Mouse (Mus musculus): ENCODE results near the gene Smtnl2. TPM values are rescaled to one million over a fixed set of nuclear protein-coding genes. Genes with fewer than 3 reads are reported as not detected.

Smtnl2 gene
- polyA plus RNA-seq, 1 experiment from 2014 or later, result 25.1 TPM

GRCm38 (mm10) chr11:72409649-72410385, 1.7 kb downstream of the Smtnl2 start:
- Histone ChIP-seq H3K27ac (no peak overlapping the region), H3K36me3 (no peaks in the 10 kb centered on the region), H3K4me3 (peak overlapping the region; percentile 66; the same call in 1 of the 2 replicates), H3K4me2 (peak overlapping the region; percentile 99), H3K4me1 (peaks cover 33% of the 10 kb centered on the region), H3K27me3 (peaks cover 47% of the 10 kb centered on the region), H3K9me3 (no peaks in the 10 kb centered on the region), H3K9ac (no peak overlapping the region)
- ATAC-seq (ENCODE audit: insufficient number of reproducible peaks, insufficient read depth, low FRiP score, low TSS enrichment, low read depth), result no peak
- 73% methylated on average over 12 of the region's 12 CpGs for WGBS

DNA sequence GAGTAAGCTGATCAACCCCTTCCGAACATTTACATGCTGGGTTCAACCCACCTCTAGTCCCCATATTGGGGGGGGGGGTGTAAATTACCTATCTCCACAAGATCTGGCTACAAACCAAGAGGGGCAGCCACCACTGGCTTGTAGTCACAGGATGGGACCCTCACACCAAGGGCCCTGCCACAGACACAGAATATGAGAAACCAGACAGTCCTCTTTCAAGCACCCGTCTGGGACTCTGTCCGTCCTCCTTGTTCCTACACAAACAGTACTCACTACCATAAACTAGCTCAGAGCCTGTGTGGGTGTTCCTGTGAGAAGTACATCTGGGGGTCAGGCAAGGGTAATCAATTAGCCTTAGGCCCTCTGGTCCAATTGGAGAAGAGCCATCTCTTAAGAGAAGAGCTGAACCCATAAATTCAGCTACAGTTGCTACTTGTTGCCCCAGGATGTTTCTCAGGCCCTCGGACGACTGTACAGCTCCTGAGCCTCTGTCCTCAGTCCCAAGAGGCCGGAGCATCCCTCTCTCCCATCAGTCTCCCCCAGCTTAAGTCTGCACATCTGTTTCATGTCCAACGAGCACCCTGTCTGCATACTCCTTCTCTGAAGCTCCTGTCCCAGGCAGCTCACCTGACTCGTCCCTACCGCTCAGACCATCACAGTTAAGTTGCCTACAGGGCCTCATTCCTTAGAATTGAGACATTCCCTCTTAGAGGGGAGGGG, 2.9 kb downstream of the Smtnl2 start:
- Histone ChIP-seq H3K4me3 (0 out of 2 replicates have a peak overlapping the region, but pooled peaks have one; percentile 9), H3K36me3 (0 out of 2 replicates have a peak, but pooled peaks cover under 1% of the 10 kb centered on the region), H3K27ac (no peak overlapping the region), H3K9ac (no peak overlapping the region), H3K27me3 (peaks cover 42% of the 10 kb centered on the region), H3K4me1 (peaks cover 33% of the 10 kb centered on the region), H3K9me3 (no peaks in the 10 kb centered on the region), H3K4me2 (peak overlapping the region; percentile 99)
- no peak for ATAC-seq (ENCODE audit: insufficient number of reproducible peaks, insufficient read depth, low FRiP score, low TSS enrichment, low read depth)
- WGBS, result 50% methylated on average over 9 of the region's 9 CpGs

DNA sequence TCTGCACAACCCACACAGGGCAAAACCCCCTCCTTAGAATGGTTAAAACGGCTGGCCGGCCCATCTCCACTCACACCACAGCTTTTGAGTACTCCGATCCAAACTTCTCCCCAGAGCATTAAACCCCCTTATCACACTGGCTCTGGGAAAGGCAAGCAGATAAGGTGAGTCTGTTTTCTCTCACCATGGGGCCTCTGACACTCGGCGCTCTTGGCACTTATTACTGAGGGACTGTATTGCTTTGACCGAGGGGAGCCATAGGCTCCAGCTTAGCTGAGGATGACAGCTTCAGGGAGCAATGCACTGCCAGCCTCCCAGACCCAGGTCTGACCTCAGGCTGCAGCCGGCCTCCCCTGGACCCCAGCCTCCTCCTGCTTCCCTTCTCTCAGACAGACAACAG, 3.9 kb downstream of the Smtnl2 start:
- Histone ChIP-seq H3K4me2 (no peak overlapping the region), H3K9me3 (no peaks in the 10 kb centered on the region), H3K27ac (no peak overlapping the region), H3K27me3 (peaks cover 42% of the 10 kb centered on the region), H3K4me1 (peaks cover 33% of the 10 kb centered on the region), H3K9ac (no peak overlapping the region), H3K4me3 (no peak overlapping the region), H3K36me3 (0 out of 2 replicates have a peak, but pooled peaks cover 3% of the 10 kb centered on the region)
- ATAC-seq (ENCODE audit: insufficient number of reproducible peaks, insufficient read depth, low FRiP score, low TSS enrichment, low read depth), result no peak
- 26% methylated on average over 7 of the region's 7 CpGs for WGBS

DNA sequence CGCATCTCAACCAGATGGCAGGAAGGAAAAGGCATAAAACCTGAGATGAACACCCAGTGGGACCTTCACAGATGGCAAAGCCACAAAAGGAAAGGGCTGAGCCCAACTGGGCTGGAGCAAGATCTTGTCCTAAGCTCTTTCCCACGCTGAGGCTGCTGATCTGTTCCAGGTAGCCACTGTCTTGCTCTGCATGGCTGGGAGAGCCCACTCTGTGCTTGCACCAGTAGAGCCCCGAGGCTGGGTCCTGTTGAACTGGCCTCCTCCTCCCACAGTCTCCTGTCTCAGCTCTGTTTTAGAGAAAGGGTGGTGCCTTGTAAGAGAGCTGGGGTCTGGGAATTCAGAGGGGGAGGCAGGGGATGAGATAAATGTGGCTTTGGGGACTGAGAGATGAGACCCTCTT, 4.4 kb downstream of the Smtnl2 start:
- Histone ChIP-seq H3K36me3 (0 out of 2 replicates have a peak, but pooled peaks cover 3% of the 10 kb centered on the region), H3K4me3 (no peak overlapping the region), H3K27ac (no peak overlapping the region), H3K9me3 (no peaks in the 10 kb centered on the region), H3K4me1 (peaks cover 33% of the 10 kb centered on the region), H3K4me2 (peak overlapping the region; percentile 7; the same call in 1 of the 2 replicates), H3K27me3 (peaks cover 41% of the 10 kb centered on the region), H3K9ac (no peak overlapping the region)
- ATAC-seq (ENCODE audit: insufficient number of reproducible peaks, insufficient read depth, low FRiP score, low TSS enrichment, low read depth), result no peak
- 20% methylated on average over 3 of the region's 3 CpGs for WGBS

GRCm38 (mm10) chr11:72406079-72406675, 5.3 kb downstream of the Smtnl2 start:
- Histone ChIP-seq H3K27ac (peak overlapping the region; percentile 17; the same call in 1 of the 2 replicates), H3K27me3 (peaks cover 34% of the 10 kb centered on the region), H3K9ac (no peak overlapping the region), H3K4me3 (no peak overlapping the region), H3K4me1 (peaks cover 34% of the 10 kb centered on the region), H3K36me3 (0 out of 2 replicates have a peak, but pooled peaks cover 3% of the 10 kb centered on the region), H3K4me2 (no peak overlapping the region; the same call in 1 of the 2 replicates), H3K9me3 (no peaks in the 10 kb centered on the region)
- WGBS, result 46% methylated on average over 8 of the region's 8 CpGs
- ATAC-seq (ENCODE audit: insufficient number of reproducible peaks, insufficient read depth, low FRiP score, low TSS enrichment, low read depth), result no peak

- peak overlapping the region; percentile 17; the same call in 1 of the 2 replicates for H3K27ac ChIP-seq
- WGBS, result 56% methylated on average over 4 of the region's 4 CpGs
- H3K9ac ChIP-seq, result no peak overlapping the region
- H3K4me3 ChIP-seq, result no peak overlapping the region
- no peaks in the 10 kb centered on the region for H3K9me3 ChIP-seq
- peaks cover 28% of the 10 kb centered on the region for H3K27me3 ChIP-seq
- 0 out of 2 replicates have a peak, but pooled peaks cover 3% of the 10 kb centered on the region for H3K36me3 ChIP-seq
- peaks cover 31% of the 10 kb centered on the region for H3K4me1 ChIP-seq
- no peak for ATAC-seq (ENCODE audit: insufficient number of reproducible peaks, insufficient read depth, low FRiP score, low TSS enrichment, low read depth)
- no peak overlapping the region for H3K4me2 ChIP-seq
Observed at GRCm38 (mm10) chr11:72405532-72405931, 6.0 kb downstream of the Smtnl2 start.

- H3K36me3 ChIP-seq, result 0 out of 2 replicates have a peak, but pooled peaks cover 3% of the 10 kb centered on the region
- H3K9me3 ChIP-seq, result no peaks in the 10 kb centered on the region
- H3K27ac ChIP-seq, result no peak overlapping the region
- 83% methylated on average over 12 of the region's 12 CpGs for WGBS
- H3K27me3 ChIP-seq, result peaks cover 3% of the 10 kb centered on the region
- H3K4me2 ChIP-seq, result no peak overlapping the region
- no peak overlapping the region for H3K4me3 ChIP-seq
- peaks cover 27% of the 10 kb centered on the region for H3K4me1 ChIP-seq
- H3K9ac ChIP-seq, result no peak overlapping the region
- no peak for ATAC-seq (ENCODE audit: insufficient number of reproducible peaks, insufficient read depth, low FRiP score, low TSS enrichment, low read depth)
Observed at GRCm38 (mm10) chr11:72402969-72403368, 8.5 kb downstream of the Smtnl2 start.

DNA sequence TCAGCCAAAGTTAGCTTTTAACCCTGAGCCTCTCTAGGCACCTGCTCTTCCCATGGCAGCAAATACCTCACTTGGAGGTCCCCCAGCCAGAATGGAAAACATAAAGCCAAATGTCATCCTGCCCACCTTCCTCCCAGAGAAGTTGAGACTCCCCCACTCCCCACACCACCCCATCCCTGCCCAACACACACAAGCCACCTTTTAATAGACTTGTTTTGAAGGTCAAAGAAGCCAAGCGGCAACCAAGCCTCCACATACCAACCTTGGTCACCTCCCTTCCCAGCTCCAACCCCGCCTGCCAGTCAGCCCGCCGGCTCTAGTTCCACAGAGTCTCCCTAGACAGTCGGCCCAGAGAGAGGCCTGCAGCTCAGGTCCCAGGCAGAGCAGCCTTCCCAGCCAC, 9.5 kb downstream of the Smtnl2 start:
- 0 out of 2 replicates have a peak overlapping the region, but pooled peaks have one; percentile 39 for H3K27ac ChIP-seq
- H3K36me3 ChIP-seq, result 0 out of 2 replicates have a peak, but pooled peaks cover 3% of the 10 kb centered on the region
- H3K4me3 ChIP-seq, result no peak overlapping the region
- H3K9me3 ChIP-seq, result no peaks in the 10 kb centered on the region
- no peak overlapping the region for H3K9ac ChIP-seq
- 57% methylated on average over 5 of the region's 5 CpGs for WGBS
- H3K4me1 ChIP-seq, result peaks cover 34% of the 10 kb centered on the region
- no peak for ATAC-seq (ENCODE audit: insufficient number of reproducible peaks, insufficient read depth, low FRiP score, low TSS enrichment, low read depth)
- H3K4me2 ChIP-seq, result no peak overlapping the region
- H3K27me3 ChIP-seq, result no peaks in the 10 kb centered on the region; the same call in 1 of the 2 replicates

- Histone ChIP-seq H3K9me3 (no peaks in the 10 kb centered on the region), H3K4me3 (no peak overlapping the region), H3K9ac (no peak overlapping the region), H3K4me1 (peaks cover 37% of the 10 kb centered on the region), H3K27ac (peak overlapping the region; percentile 39; the same call in 1 of the 2 replicates), H3K36me3 (0 out of 2 replicates have a peak, but pooled peaks cover 3% of the 10 kb centered on the region), H3K4me2 (no peak overlapping the region), H3K27me3 (no peaks in the 10 kb centered on the region; the same call in 1 of the 2 replicates)
- ATAC-seq (ENCODE audit: insufficient number of reproducible peaks, insufficient read depth, low FRiP score, low TSS enrichment, low read depth), result no peak
- 73% methylated on average over 12 of the region's 12 CpGs for WGBS
Observed at GRCm38 (mm10) chr11:72401068-72401467, 10.4 kb downstream of the Smtnl2 start.

- Histone ChIP-seq H3K4me2 (no peak overlapping the region), H3K27me3 (no peaks in the 10 kb centered on the region), H3K9ac (no peak overlapping the region), H3K27ac (no peak overlapping the region; the same call in 1 of the 2 replicates), H3K9me3 (no peaks in the 10 kb centered on the region), H3K36me3 (no peaks in the 10 kb centered on the region), H3K4me1 (peaks cover 49% of the 10 kb centered on the region), H3K4me3 (no peak overlapping the region)
- 63% methylated on average over 8 of the region's 8 CpGs for WGBS
- no peak for ATAC-seq (ENCODE audit: insufficient number of reproducible peaks, insufficient read depth, low FRiP score, low TSS enrichment, low read depth)
Observed at GRCm38 (mm10) chr11:72397811-72398525, 13.5 kb downstream of the Smtnl2 start.

DNA sequence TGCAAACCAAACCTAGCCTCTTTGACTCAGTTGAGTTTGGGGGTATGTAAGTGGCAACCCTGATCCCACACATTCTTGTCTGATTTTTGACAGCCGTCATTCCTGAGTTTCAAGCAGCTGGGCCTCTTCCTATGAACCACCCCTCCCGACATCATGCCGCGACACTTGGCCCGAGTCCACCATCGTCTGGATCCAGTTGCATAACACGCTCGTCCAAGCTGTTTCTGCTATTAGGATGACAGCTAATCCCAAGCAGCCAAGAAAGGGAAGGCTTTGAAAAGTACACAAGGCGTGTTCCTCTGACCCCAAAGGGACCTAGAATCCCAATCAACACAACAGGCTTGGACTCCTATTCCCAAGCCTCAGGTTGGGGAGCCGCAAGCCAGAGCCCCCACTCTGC, 14.4 kb downstream of the Smtnl2 start:
- Histone ChIP-seq H3K27me3 (no peaks in the 10 kb centered on the region), H3K27ac (no peak overlapping the region), H3K4me2 (no peak overlapping the region), H3K36me3 (no peaks in the 10 kb centered on the region), H3K4me3 (no peak overlapping the region), H3K4me1 (peaks cover 49% of the 10 kb centered on the region), H3K9me3 (no peaks in the 10 kb centered on the region), H3K9ac (no peak overlapping the region)
- ATAC-seq (ENCODE audit: insufficient number of reproducible peaks, insufficient read depth, low FRiP score, low TSS enrichment, low read depth), result no peak
- WGBS, result 50% methylated on average over 10 of the region's 10 CpGs

Measured in embryonic facial prominence, embryonic 13.5 days (tissue).